Mouse (Mus musculus) cortical plate, adult 2 months (tissue): Measurements from ENCODE around the gene Zfp423.

ENCODE experiments used
- CTCF ChIP-seq: fragments of 200-500 bp; IDR thresholded peaks from 2 replicates; pipeline ENCODE4 v1.5.1; 2011; ENCODE audit warnings: mild to moderate bottlenecking, control low read depth, low read length; ENCODE audit not compliant: insufficient read depth; ENCODE audit errors: extremely low read depth
- POLR2A ChIP-seq: fragments of 200-500 bp; IDR thresholded peaks from 2 replicates; pipeline ENCODE4 v1.6.1; 2011; ENCODE audit warnings: mild to moderate bottlenecking, low read length, control low read depth; ENCODE audit not compliant: insufficient read depth; ENCODE audit errors: extremely low read depth

- no peak for TF ChIP-seq POLR2A
- no peak for TF ChIP-seq CTCF
Measured at GRCm38 (mm10) chr8:87851380-87851779, 108.0 kb downstream of the Zfp423 start.
